In genomic region chr9:116352801-116353494, GRCm38 (mm10) we compare ENCODE assay signal across 13 mouse cellular contexts.
A peak's percentile ranks its signal among the peaks of the same experiment; 100 is the strongest.
DNase-seq lines count a peak whose midpoint lies in the region; ATAC-seq and TF ChIP-seq lines count a peak whose summit lies in the region.
"Had no signal": no experiment of that assay in that cellular context is flagged by ENCODE, and none has a peak within 500 bp of the region (broad histone marks: within the 10 kb centered on the region; RNA-seq: fewer than 3 reads in every experiment).

No protein-coding gene starts in this region.

- H3K4me3 ChIP-seq in liver, postnatal 0 days (ENCODE audit: low read depth, low read length) = no peak overlapping the region
- no peak overlapping the region for H3K4me3 ChIP-seq in lung, embryonic 15.5 days
- no peak overlapping the region for H3K4me3 ChIP-seq in midbrain, postnatal 0 days (ENCODE audit: low read depth, low read length)
- no peak overlapping the region for H3K4me3 ChIP-seq in kidney, embryonic 14.5 days (ENCODE audit: low read length)
- H3K4me3 ChIP-seq: erythroblast, embryonic 14.5 days had no signal

- H3K4me2 ChIP-seq in liver, postnatal 0 days (ENCODE audit: low read depth, low read length) = no peak overlapping the region
- no peak overlapping the region for H3K4me2 ChIP-seq in lung, embryonic 15.5 days
- no peak overlapping the region for H3K4me2 ChIP-seq in midbrain, postnatal 0 days (ENCODE audit: low read depth, low read length, poor library complexity, severe bottlenecking)
- H3K4me2 ChIP-seq in kidney, embryonic 14.5 days (replicated peaks; ENCODE audit: low read depth, low read length) = no peak overlapping the region

- no peaks in the 10 kb centered on the region for H3K27me3 ChIP-seq in liver, postnatal 0 days (ENCODE audit: insufficient read depth, low read length)
- no peaks in the 10 kb centered on the region for H3K27me3 ChIP-seq in lung, embryonic 15.5 days
- H3K27me3 ChIP-seq in midbrain, postnatal 0 days (ENCODE audit: insufficient read depth, low read length) = no peaks in the 10 kb centered on the region
- no peaks in the 10 kb centered on the region for H3K27me3 ChIP-seq in kidney, embryonic 14.5 days (ENCODE audit: control insufficient read depth, insufficient read depth, low read length)

- no peaks in the 10 kb centered on the region for H3K9me3 ChIP-seq in liver, postnatal 0 days (ENCODE audit: low read length)
- H3K9me3 ChIP-seq in lung, embryonic 15.5 days = no peaks in the 10 kb centered on the region
- H3K9me3 ChIP-seq in midbrain, postnatal 0 days (ENCODE audit: low read length) = no peaks in the 10 kb centered on the region
- H3K9me3 ChIP-seq in kidney, embryonic 14.5 days (ENCODE audit: control insufficient read depth, low read length) = no peaks in the 10 kb centered on the region

- H3K36me3 ChIP-seq in liver, postnatal 0 days (replicated peaks; ENCODE audit: insufficient read depth, low read length) = no peaks in the 10 kb centered on the region
- H3K36me3 ChIP-seq in lung, embryonic 15.5 days = no peaks in the 10 kb centered on the region
- H3K36me3 ChIP-seq in midbrain, postnatal 0 days (ENCODE audit: insufficient read depth, low read length) = no peaks in the 10 kb centered on the region
- H3K36me3 ChIP-seq in kidney, embryonic 14.5 days (ENCODE audit: control insufficient read depth, insufficient read depth, low read length) = no peaks in the 10 kb centered on the region

- H3K9ac ChIP-seq in liver, postnatal 0 days (replicated peaks) = no peak overlapping the region
- H3K9ac ChIP-seq in lung, embryonic 15.5 days = no peak overlapping the region
- no peak overlapping the region for H3K9ac ChIP-seq in midbrain, postnatal 0 days (replicated peaks; ENCODE audit: low read length, poor library complexity, severe bottlenecking)
- H3K9ac ChIP-seq in kidney, embryonic 14.5 days (ENCODE audit: low read depth, low read length) = no peak overlapping the region
- H3K9ac ChIP-seq: liver, embryonic 14.5 days had no signal

- peaks cover 9% of the 10 kb centered on the region; the same call in 1 of the 2 replicates for H3K4me1 ChIP-seq in liver, postnatal 0 days (ENCODE audit: insufficient read depth)
- H3K4me1 ChIP-seq in lung, embryonic 15.5 days = peaks cover 26% of the 10 kb centered on the region; the same call in 1 of the 2 replicates
- no peaks in the 10 kb centered on the region for H3K4me1 ChIP-seq in midbrain, postnatal 0 days (ENCODE audit: insufficient read depth, low read length)
- no peaks in the 10 kb centered on the region for H3K4me1 ChIP-seq in kidney, embryonic 14.5 days (ENCODE audit: control insufficient read depth, insufficient read depth, low read length)

- ATAC-seq in liver, postnatal 0 days = peak; percentile 36
- peak; percentile 95 for ATAC-seq in lung, embryonic 15.5 days (ENCODE audit: borderline replicate concordance, extremely low read depth, low FRiP score, low TSS enrichment)
- ATAC-seq in midbrain, postnatal 0 days (ENCODE audit: low FRiP score) = no peak
- ATAC-seq in kidney, embryonic 14.5 days (ENCODE audit: low FRiP score, low TSS enrichment) = no peak
- ATAC-seq: intestine, postnatal 0 days; midbrain, embryonic 16.5 days had no signal

- peak; percentile 47 for DNase-seq in adrenal gland, adult 2 months
- no peak for DNase-seq in adrenal gland, postnatal 10 days
- no peak for DNase-seq in liver, postnatal 0 days
- no peak for DNase-seq in liver
- peak; percentile 52 for DNase-seq in testis, postnatal 10 days (ENCODE audit: low spot score)
- DNase-seq in midbrain, postnatal 0 days (ENCODE audit: low spot score) = no peak
- DNase-seq: thymus, postnatal 4 days had no signal

- TF ChIP-seq CTCF in liver, postnatal 0 days (IDR thresholded peaks at IDR 0.05; ENCODE audit: low read depth) = no peak
- no peak for TF ChIP-seq CTCF in midbrain, postnatal 0 days (IDR thresholded peaks at IDR 0.05)

- H3K27ac ChIP-seq in liver, postnatal 0 days (ENCODE audit: low read depth) = no peak overlapping the region
- H3K27ac ChIP-seq in lung, embryonic 15.5 days = peak overlapping the region; percentile 72
- H3K27ac ChIP-seq in midbrain, postnatal 0 days (ENCODE audit: low read depth, low read length) = no peak overlapping the region
- H3K27ac ChIP-seq in kidney, embryonic 14.5 days (ENCODE audit: low read depth, low read length) = no peak overlapping the region
- H3K27ac ChIP-seq: liver, embryonic 14.5 days had no signal

- 58% methylated on average over 4 of the region's 4 CpGs for WGBS in liver, postnatal 0 days (ENCODE audit: insufficient replicate concordance)
- 35% methylated on average over 4 of the region's 4 CpGs for WGBS in lung, embryonic 15.5 days
- 82% methylated on average over 4 of the region's 4 CpGs for WGBS in midbrain, postnatal 0 days
- WGBS in kidney, embryonic 14.5 days = 80% methylated on average over 4 of the region's 4 CpGs

- TF ChIP-seq EP300 in liver, postnatal 0 days (IDR thresholded peaks at IDR 0.05; ENCODE audit: low read depth) = no peak

Comparison
In these comparisons a context has a peak if more than half of its experiments do, and no peak if none do; other contexts are left out.
1. DNase-seq: peak in adrenal gland, adult 2 months (single experiment) and testis, postnatal 10 days (single experiment); none in adrenal gland, postnatal 10 days (single experiment), liver, postnatal 0 days (single experiment), liver (single experiment) and midbrain, postnatal 0 days (single experiment).
2. ATAC-seq: peak in liver, postnatal 0 days (single experiment) and lung, embryonic 15.5 days (single experiment); none in midbrain, postnatal 0 days (single experiment) and kidney, embryonic 14.5 days (single experiment).